Mouse (Mus musculus): ENCODE results near the gene Hpn.

- TF ChIP-seq POLR2A (IDR thresholded peaks at IDR 0.05; ENCODE audit: control insufficient read depth, extremely low read depth, insufficient read depth, low read length, poor library complexity) (no peak), CTCF (IDR thresholded peaks at IDR 0.05; ENCODE audit: borderline replicate concordance, control insufficient read depth, extremely low read depth, insufficient read depth, low read length, poor library complexity) (no peak)
Measured at GRCm38 (mm10) chr7:31117465-31117864, 2.4 kb upstream of the Hpn start.
